Mouse (Mus musculus) testis, adult 2 months (tissue): ENCODE results near the gene Adam33.

Experiments used
- CTCF ChIP-seq: fragments of 200-500 bp; IDR thresholded peaks from 2 replicates; pipeline ENCODE4 v1.5.1; 2012; ENCODE audit warnings: low read depth, mild to moderate bottlenecking, inconsistent platforms, low read length, moderate library complexity; ENCODE audit not compliant: control insufficient read depth, insufficient read depth, insufficient replicate concordance
- POLR2A ChIP-seq: fragments of 200-500 bp; IDR thresholded peaks from 2 replicates; pipeline ENCODE4 v1.6.1; 2012; ENCODE audit warnings: low read depth, mild to moderate bottlenecking, inconsistent platforms, low read length, moderate library complexity; ENCODE audit not compliant: control insufficient read depth

DNA sequence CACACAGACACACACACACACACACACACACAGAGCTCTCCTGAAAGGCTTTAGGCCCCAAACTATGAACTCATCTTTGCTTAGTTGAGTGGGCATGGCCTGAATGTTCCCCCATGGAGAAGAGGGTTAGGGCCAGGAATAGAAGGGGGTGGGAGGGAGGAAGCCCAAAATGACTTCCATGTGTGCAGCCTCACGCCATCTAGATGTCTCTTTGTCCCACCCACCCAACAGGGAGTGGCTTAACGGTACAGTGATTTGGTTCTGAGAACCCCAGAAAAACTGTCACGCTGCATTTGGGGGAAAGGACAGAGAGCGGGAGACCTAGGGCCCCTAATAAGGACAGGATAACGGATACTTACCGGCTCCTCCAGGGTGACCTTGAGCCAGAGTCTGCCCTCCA lies 2.8 kb downstream of the Adam33 start:
- no peak for TF ChIP-seq CTCF
- TF ChIP-seq POLR2A, result no peak
